Mouse (Mus musculus) liver, adult 2 months (tissue): Measurements from ENCODE around the gene Tfpi.

Source experiments
- CTCF ChIP-seq: fragments of 200-500 bp; IDR thresholded peaks from 2 replicates; pipeline ENCODE4 v1.5.1; 2011; ENCODE audit warnings: low read depth, low read length, control low read depth
- POLR2A ChIP-seq: fragments of 200-500 bp; IDR thresholded peaks from 2 replicates; pipeline ENCODE4 v1.6.1; 2011; ENCODE audit warnings: low read length, control low read depth; ENCODE audit not compliant: insufficient read depth; ENCODE audit errors: extremely low read depth

DNA sequence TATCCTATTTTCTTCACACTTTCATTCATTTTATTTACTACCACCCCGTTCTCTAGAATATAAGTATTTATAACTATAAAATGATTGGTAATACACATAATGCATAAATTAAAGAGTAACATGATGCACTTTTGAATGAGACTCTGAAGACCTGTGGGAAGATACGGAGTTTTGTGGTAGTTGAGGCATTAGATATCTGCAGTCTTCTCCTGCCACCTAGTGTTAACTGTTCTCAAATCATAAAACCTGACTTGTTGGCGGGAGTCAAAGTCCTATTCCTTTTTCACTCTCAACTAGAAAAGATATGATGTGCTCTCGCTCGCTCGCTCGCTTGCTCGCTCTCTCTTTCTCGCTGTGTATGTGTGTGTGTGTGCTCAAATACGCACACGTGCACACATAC is 46.9 kb downstream of the Tfpi start:
- peak; percentile 46 for TF ChIP-seq CTCF
- TF ChIP-seq POLR2A = no peak
